Mouse (Mus musculus) liver, embryonic 14 days (tissue): Measurements from ENCODE around the gene Tmco3. TPM values are rescaled to one million over a fixed set of nuclear protein-coding genes. Genes with fewer than 3 reads are reported as not detected.

Source experiments
- polyA plus RNA-seq: library from polyadenylated mRNA; depleted of rRNA; stranded (reverse); fragments of >200 nt; gene quantifications from 2 replicates; pipeline ENCODE4 v1.2.3, GENCODE M21; 2012; rRNA removed

Tmco3 gene
- 3.6 and 3.7 TPM in 2 replicates for polyA plus RNA-seq

DNA sequence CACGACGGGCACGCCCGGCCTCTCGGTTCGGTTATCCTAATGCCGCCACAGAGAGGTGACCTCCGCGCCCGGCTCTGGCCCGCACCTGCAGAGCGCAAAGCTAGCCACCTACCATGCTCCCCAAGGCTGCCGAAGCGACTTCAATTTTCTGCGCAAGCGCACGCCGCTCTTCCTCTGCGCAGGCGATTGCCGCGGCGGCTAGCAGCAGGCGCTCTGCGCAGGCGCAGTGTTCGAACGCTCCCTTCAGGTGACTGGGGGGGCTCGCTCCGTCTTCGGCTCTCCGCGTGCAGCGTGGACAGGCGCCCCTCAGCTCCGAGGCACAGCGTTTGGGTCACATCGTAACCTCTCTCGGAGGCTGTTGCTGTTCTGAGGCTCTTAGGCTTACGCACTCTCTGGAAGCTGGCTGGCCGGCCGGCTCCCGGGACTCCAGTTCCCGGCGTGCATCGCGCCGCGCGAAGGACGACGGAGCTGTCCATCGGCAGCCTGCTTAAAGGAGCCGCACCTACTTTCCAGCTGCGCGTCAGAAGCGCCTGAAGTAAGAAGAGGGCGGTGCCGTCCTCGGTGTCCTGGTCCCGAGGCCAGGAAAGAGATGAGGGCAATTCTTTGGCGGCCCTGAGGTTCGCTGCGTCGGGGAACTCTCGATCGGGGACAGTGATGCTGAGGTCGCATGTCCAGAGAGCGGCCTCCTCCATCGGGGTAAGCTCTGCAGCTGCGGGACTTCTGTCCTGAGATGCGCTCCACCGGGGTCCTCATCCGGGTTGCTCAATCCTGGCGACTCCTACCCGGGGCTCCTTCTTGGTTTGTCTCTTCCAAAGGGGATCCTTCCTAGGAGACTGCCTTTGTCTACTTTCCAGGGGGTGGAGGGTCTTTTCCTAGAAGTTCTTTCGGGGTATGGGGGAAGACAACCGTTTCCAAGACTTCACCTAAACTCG lies at the start of gene Tmco3, which contains the start of gene Dcun1d2:
Gene Tmco3 (plus strand): TSS at position 499 of the 932 bp plus-strand sequence.
Gene Dcun1d2 (minus strand): TSS at position 440 of the 932 bp plus-strand sequence.

DNA sequence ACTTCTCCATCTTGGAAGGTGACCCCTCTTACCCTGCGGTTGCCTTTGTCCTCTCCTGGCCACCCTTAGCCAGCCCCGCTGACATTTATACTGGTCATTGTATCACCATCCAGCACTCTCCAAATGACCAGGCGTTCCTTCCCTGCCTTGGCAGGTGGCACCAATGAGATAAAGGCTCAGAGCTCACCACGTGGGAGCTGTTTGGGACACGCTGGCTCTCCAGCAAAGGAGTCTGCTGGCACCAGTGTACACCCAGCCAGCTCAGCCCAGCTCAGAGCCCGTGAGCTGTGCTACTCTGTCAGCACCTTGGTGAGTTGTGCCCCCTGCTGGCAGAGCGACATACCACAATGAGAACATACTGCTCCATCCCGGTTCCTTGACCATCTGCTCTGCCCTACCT lies 34.0 kb upstream of the Tmco3 start, which contains the start of gene Adprhl1:
Gene Adprhl1 (minus strand): TSS at position 144 of the 400 bp plus-strand sequence.

DNA sequence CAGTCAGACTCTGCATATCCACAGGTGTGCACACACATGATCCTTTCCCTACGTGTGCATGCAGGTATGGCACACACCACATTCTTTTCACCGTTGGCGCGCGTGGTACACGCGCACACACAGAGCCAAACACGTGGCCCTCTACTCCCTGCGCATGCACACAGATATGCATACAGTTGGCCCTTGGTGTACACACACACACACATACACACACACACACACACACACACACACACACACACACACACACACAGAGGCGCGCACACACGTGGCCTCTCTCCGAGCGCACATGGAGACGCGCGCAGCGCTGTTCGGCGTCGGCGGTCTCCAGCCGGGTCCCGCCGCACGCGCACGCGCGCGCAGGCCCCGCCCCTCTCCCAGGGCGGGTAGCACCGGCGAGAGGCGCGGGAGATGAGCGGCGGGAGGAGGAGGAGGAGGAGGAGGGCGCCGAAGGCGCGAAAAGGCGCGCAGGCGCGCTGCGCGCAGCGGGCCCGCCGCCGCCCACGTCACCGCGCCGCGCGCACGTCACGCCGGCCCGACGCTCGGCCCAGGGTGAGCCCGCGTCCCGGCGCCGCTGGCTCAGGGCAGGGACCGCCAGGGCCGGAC lies 50.4 kb downstream of the Tmco3 start, which contains the start of gene Tfdp1:
Gene Tfdp1 (plus strand): TSS at position 497 of the 606 bp plus-strand sequence.

Other genes with a start within 250 kb of the Tmco3 start
- 23.2 and 24.6 TPM in 2 replicates for gene Proz, start 227.3 kb upstream of the Tmco3 start, polyA plus RNA-seq
- 9.9 and 11.5 TPM in 2 replicates for gene Pcid2, start 182.7 kb upstream of the Tmco3 start, polyA plus RNA-seq
- 48.4 and 58.0 TPM in 2 replicates for gene Cul4a, start 182.6 kb upstream of the Tmco3 start, polyA plus RNA-seq
- 128 and 144 TPM in 2 replicates for gene Lamp1, start 129.0 kb upstream of the Tmco3 start, polyA plus RNA-seq
- 5.6 and 6.7 TPM in 2 replicates for gene Grtp1, start 87.6 kb upstream of the Tmco3 start, polyA plus RNA-seq
- 0.09 TPM in 1 of 2 replicates, not detected in the other for gene Adprhl1, start 34.0 kb upstream of the Tmco3 start, polyA plus RNA-seq
- 7.1 and 8.3 TPM in 2 replicates for gene Dcun1d2, start 59 bp upstream of the Tmco3 start, polyA plus RNA-seq
- 98.6 and 119 TPM in 2 replicates for gene Tfdp1, start 50.6 kb downstream of the Tmco3 start, polyA plus RNA-seq
- not detected in 2 replicates for gene Atp4b, start 108.6 kb downstream of the Tmco3 start, polyA plus RNA-seq
- 0.01 and 0.02 TPM in 2 replicates for gene Grk1, start 116.9 kb downstream of the Tmco3 start, polyA plus RNA-seq
- gene Tmem255b, start 147.0 kb downstream of the Tmco3 start, polyA plus RNA-seq, result not detected in 2 replicates
- gene Gas6, start 206.3 kb downstream of the Tmco3 start, polyA plus RNA-seq, result 2.8 and 2.9 TPM in 2 replicates